Mouse (Mus musculus): ENCODE measurements around the gene Itgb5. TPM values are rescaled to one million over a fixed set of nuclear protein-coding genes. Genes with fewer than 3 reads are reported as not detected.

The Itgb5 gene
- polyA plus RNA-seq, 1 experiment from 2014 or later = 121 TPM

DNA sequence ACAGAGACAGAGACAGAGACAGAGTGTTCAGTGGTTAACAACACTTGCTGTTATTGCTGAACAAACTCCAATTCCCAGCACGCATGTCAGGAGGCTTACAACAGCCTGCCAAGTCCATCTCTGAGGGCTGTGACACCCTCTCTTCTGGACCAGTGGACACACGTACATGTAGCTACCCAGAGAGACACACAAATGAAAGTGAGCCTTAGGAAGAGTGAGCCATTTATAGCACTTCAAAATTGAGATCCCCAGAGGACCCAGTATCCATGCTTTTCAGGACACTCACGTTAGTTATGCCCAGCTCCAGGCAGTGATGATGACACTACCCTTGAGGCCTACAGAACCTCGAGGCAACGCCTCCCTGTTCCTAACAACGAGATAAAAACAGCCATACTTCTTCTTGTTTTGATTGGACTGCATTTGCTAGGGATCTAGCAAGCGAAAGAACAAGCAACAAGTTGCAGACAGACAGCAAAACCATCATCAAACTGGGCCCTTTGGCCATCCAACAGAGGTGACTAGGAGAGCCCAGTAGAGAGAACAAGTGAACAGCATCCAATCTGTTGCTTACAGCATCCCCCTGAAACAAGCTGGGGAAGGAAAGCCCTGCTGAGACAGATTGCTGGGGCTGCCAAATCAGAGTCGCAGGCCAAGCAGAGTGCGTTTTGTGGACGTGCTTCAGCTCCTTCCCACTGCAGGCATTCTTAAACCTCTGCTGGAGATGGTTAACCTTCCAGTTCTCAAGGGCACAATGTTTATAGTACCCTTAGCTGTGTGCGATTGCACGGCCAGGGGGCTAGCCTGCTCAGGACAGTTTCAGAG lies 109.1 kb downstream of the Itgb5 start:
- no peak for ATAC-seq (ENCODE audit: low read depth)
- Histone ChIP-seq H3K36me3 (ENCODE audit: control insufficient read depth, insufficient read depth, low read length) (0 out of 2 replicates have a peak, but pooled peaks cover 3% of the 10 kb centered on the region), H3K4me2 (ENCODE audit: low read depth, low read length) (no peak overlapping the region), H3K27ac (replicated peaks; ENCODE audit: low read depth, low read length) (0 out of 2 replicates have a peak overlapping the region, but pooled peaks have one; percentile 11), H3K27me3 (replicated peaks; ENCODE audit: control insufficient read depth, insufficient read depth, low read length) (no peaks in the 10 kb centered on the region), H3K4me1 (ENCODE audit: control insufficient read depth, insufficient read depth, low read length) (peaks cover 53% of the 10 kb centered on the region), H3K4me3 (ENCODE audit: low read depth, low read length) (no peak overlapping the region), H3K9me3 (ENCODE audit: control insufficient read depth, low read length) (no peaks in the 10 kb centered on the region), H3K9ac (ENCODE audit: low read depth, low read length) (no peak overlapping the region)
- WGBS = 50% methylated on average over 12 of the region's 12 CpGs
- DNase-seq (ENCODE audit: low spot score) = no peak

DNA sequence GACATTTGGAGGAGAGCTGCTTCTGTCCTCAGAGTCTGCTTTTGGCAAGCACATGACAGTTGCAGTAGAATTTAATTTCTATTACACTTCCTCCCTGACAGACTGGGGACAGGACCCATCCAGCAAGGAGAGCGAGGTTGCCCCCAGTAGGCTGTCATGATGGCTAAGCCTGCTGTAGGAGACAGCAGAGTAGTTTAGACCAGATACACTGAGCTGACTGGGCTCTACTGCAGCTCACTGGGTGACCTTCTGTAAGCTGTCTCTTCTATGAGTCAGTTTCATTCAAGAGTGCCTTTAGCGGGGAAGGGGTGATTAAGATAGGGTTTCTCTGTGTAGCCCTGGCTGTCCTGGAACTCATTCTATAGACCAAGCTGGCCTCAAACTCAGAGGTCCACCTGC lies 109.7 kb downstream of the Itgb5 start:
- WGBS = 65% methylated on average over 2 of the region's 2 CpGs
- H3K4me1 ChIP-seq (ENCODE audit: control insufficient read depth, insufficient read depth, low read length) = peaks cover 48% of the 10 kb centered on the region

DNA sequence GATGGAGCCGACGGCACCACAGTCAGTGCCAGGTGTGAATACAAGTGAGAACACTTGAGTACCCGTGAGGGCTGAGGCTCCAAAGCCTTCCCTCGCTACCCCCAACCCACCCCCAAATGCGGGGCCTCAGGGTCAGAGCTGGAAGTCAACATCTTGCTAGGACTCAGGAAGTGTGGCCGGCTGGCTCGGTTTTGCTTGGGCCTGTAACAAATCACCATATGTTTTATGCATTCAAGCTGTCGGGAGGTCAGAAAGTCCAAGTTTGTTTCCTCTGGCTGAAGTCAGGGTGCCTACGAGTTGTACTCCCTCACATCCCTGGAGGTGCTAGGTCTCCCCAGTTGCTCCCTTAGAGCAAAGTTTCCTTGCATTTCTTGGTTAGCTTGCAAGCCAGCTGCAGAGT lies 110.2 kb downstream of the Itgb5 start:
- DNase-seq (ENCODE audit: low spot score) = no peak
- no peak overlapping the region for H3K9ac ChIP-seq (ENCODE audit: low read depth, low read length)

More for the DNA sequence above, 109.7 kb downstream of the Itgb5 start:
- Histone ChIP-seq H3K4me3 (ENCODE audit: low read depth, low read length) (no peak overlapping the region), H3K4me2 (ENCODE audit: low read depth, low read length) (no peak overlapping the region), H3K9me3 (ENCODE audit: control insufficient read depth, low read length) (no peaks in the 10 kb centered on the region), H3K27me3 (replicated peaks; ENCODE audit: control insufficient read depth, insufficient read depth, low read length) (no peaks in the 10 kb centered on the region), H3K36me3 (ENCODE audit: control insufficient read depth, insufficient read depth, low read length) (0 out of 2 replicates have a peak, but pooled peaks cover 3% of the 10 kb centered on the region), H3K9ac (ENCODE audit: low read depth, low read length) (no peak overlapping the region), H3K27ac (replicated peaks; ENCODE audit: low read depth, low read length) (0 out of 2 replicates have a peak overlapping the region, but pooled peaks have one; percentile 11)
- DNase-seq (ENCODE audit: low spot score) (no peak), ATAC-seq (ENCODE audit: low read depth) (no peak)

DNA sequence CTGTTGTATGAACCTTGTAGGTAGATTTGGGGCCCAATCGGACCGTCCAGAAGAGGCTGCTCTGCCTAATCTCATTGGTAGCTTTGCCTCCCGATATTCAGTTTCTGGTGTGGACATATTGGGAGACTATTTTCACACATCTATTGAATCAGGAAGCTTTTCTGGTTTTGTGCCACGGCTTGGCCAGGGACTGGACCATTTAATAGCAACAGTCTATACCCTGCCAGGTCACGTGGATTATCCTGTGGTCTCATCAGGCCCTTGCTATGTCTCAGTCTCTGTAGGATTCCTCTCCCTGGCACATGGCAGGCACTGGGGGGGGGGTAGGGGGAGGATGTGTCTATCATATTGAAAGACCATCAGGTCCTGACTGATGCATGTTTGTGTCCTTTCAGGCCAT lies 110.6 kb downstream of the Itgb5 start:
- Histone ChIP-seq H3K4me2 (ENCODE audit: low read depth, low read length) (no peak overlapping the region), H3K9ac (ENCODE audit: low read depth, low read length) (no peak overlapping the region), H3K4me1 (ENCODE audit: control insufficient read depth, insufficient read depth, low read length) (peaks cover 48% of the 10 kb centered on the region), H3K9me3 (ENCODE audit: control insufficient read depth, low read length) (no peaks in the 10 kb centered on the region), H3K27me3 (replicated peaks; ENCODE audit: control insufficient read depth, insufficient read depth, low read length) (no peaks in the 10 kb centered on the region), H3K4me3 (ENCODE audit: low read depth, low read length) (no peak overlapping the region), H3K27ac (replicated peaks; ENCODE audit: low read depth, low read length) (no peak overlapping the region), H3K36me3 (ENCODE audit: control insufficient read depth, insufficient read depth, low read length) (0 out of 2 replicates have a peak, but pooled peaks cover 3% of the 10 kb centered on the region)
- no peak for DNase-seq (ENCODE audit: low spot score)
- no peak for ATAC-seq (ENCODE audit: low read depth)
- WGBS = 54% methylated on average over 5 of the region's 5 CpGs

More for the DNA sequence above, 110.2 kb downstream of the Itgb5 start:
- no peak overlapping the region for H3K27ac ChIP-seq (replicated peaks; ENCODE audit: low read depth, low read length)
- 40% methylated on average over 9 of the region's 9 CpGs for WGBS
- H3K4me1 ChIP-seq (ENCODE audit: control insufficient read depth, insufficient read depth, low read length) = peaks cover 45% of the 10 kb centered on the region
- H3K36me3 ChIP-seq (ENCODE audit: control insufficient read depth, insufficient read depth, low read length) = 0 out of 2 replicates have a peak, but pooled peaks cover 3% of the 10 kb centered on the region
- no peak overlapping the region for H3K4me2 ChIP-seq (ENCODE audit: low read depth, low read length)
- no peaks in the 10 kb centered on the region for H3K9me3 ChIP-seq (ENCODE audit: control insufficient read depth, low read length)
- H3K27me3 ChIP-seq (replicated peaks; ENCODE audit: control insufficient read depth, insufficient read depth, low read length) = no peaks in the 10 kb centered on the region
- no peak for ATAC-seq (ENCODE audit: low read depth)
- no peak overlapping the region for H3K4me3 ChIP-seq (ENCODE audit: low read depth, low read length)

DNA sequence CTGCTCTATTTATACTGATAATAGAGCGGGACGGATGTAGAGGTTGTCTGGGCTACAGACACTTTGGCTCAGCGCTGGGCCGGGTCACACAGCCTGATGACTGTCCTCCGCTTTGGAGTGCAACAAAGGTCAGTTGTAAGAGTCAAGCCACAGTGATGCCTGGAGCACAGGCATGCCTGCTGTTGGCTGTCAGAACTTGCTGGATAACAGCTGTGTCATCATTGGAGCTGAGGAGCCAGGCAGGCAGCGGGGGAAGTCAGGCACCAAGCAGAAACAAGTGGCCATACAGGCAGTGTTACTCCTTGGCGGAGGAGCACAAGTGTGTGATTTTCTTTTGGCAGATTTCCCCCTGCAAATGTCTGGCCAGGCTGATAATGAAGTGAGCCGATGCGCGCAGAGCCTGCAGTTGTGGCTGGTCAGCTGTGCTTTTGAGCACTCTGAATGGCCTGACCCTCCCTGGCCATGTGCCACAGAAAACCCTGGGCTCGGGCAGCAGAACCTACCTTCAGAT lies 111.9 kb downstream of the Itgb5 start:
- 34% methylated on average over 11 of the region's 11 CpGs for WGBS

DNA sequence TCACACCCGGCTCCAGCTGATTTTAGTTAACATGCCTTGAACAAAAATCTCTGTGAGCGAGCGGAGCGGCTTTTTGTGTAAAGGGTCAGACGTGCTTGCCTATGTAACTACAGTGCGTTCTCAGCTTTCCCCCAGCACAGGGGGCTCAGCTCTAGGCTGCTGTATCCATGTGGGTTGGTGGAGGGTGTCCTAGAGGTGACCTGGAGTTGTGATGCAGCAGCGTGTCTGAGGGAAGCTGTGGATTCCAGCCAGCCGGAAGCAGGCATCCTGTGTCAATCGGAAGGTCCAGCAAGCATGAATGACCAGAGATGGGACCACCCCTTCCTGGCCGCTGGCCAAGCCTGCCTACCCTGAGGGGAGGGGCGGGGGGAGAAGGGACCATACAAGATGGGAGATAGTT lies 112.9 kb downstream of the Itgb5 start:
- H3K27me3 ChIP-seq (replicated peaks; ENCODE audit: control insufficient read depth, insufficient read depth, low read length) = no peaks in the 10 kb centered on the region
- 0 out of 2 replicates have a peak, but pooled peaks cover 4% of the 10 kb centered on the region for H3K36me3 ChIP-seq (ENCODE audit: control insufficient read depth, insufficient read depth, low read length)
- H3K4me2 ChIP-seq (ENCODE audit: low read depth, low read length) = no peak overlapping the region
- peak; percentile 72 for DNase-seq (ENCODE audit: low spot score)
- 28% methylated on average over 11 of the region's 11 CpGs for WGBS
- peaks cover 51% of the 10 kb centered on the region for H3K4me1 ChIP-seq (ENCODE audit: control insufficient read depth, insufficient read depth, low read length)
- no peak overlapping the region for H3K9ac ChIP-seq (ENCODE audit: low read depth, low read length)
- H3K9me3 ChIP-seq (ENCODE audit: control insufficient read depth, low read length) = no peaks in the 10 kb centered on the region
- H3K27ac ChIP-seq (replicated peaks; ENCODE audit: low read depth, low read length) = peak overlapping the region; percentile 13
- 0 out of 2 replicates have a peak, but pooled peaks have one; percentile 13 for ATAC-seq (ENCODE audit: low read depth)
- H3K4me3 ChIP-seq (ENCODE audit: low read depth, low read length) = no peak overlapping the region

More for the DNA sequence above, 111.9 kb downstream of the Itgb5 start:
- Histone ChIP-seq H3K27ac (replicated peaks; ENCODE audit: low read depth, low read length) (peak overlapping the region; percentile 13), H3K9ac (ENCODE audit: low read depth, low read length) (no peak overlapping the region), H3K4me2 (ENCODE audit: low read depth, low read length) (no peak overlapping the region), H3K4me3 (ENCODE audit: low read depth, low read length) (no peak overlapping the region), H3K36me3 (ENCODE audit: control insufficient read depth, insufficient read depth, low read length) (0 out of 2 replicates have a peak, but pooled peaks cover 3% of the 10 kb centered on the region), H3K9me3 (ENCODE audit: control insufficient read depth, low read length) (no peaks in the 10 kb centered on the region), H3K27me3 (replicated peaks; ENCODE audit: control insufficient read depth, insufficient read depth, low read length) (no peaks in the 10 kb centered on the region), H3K4me1 (ENCODE audit: control insufficient read depth, insufficient read depth, low read length) (peaks cover 51% of the 10 kb centered on the region)
- DNase-seq (ENCODE audit: low spot score) (peak; percentile 86), ATAC-seq (ENCODE audit: low read depth) (peak; percentile 54; the same call in 1 of the 2 replicates)

DNA sequence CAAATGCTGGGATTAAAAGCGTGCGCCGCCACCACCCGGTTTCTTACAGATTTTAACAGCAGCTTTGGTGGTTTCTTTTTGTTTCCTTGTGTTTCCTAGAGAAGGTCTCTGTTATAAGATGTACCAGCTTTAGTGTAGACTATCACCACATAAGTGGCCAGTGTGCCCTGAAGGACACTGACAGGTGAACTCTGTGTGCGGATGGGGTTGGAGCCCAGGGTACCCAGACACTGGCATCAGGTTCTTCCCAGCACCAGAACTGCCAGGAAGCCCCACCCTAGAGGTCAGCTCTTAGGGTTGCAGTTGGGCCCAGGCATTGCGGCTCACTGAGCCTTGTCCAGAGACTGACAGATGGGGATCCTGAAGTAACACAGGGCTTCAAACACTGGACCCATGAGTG lies 113.9 kb downstream of the Itgb5 start:
- ATAC-seq (ENCODE audit: low read depth) (no peak), DNase-seq (ENCODE audit: low spot score) (no peak)
- Histone ChIP-seq H3K36me3 (ENCODE audit: control insufficient read depth, insufficient read depth, low read length) (peaks cover 13% of the 10 kb centered on the region), H3K4me1 (ENCODE audit: control insufficient read depth, insufficient read depth, low read length) (peaks cover 44% of the 10 kb centered on the region), H3K4me3 (ENCODE audit: low read depth, low read length) (no peak overlapping the region), H3K9me3 (ENCODE audit: control insufficient read depth, low read length) (no peaks in the 10 kb centered on the region), H3K9ac (ENCODE audit: low read depth, low read length) (no peak overlapping the region), H3K27ac (replicated peaks; ENCODE audit: low read depth, low read length) (no peak overlapping the region), H3K27me3 (replicated peaks; ENCODE audit: control insufficient read depth, insufficient read depth, low read length) (no peaks in the 10 kb centered on the region), H3K4me2 (ENCODE audit: low read depth, low read length) (no peak overlapping the region)
- WGBS = 95% methylated on average over 6 of the region's 6 CpGs

DNA sequence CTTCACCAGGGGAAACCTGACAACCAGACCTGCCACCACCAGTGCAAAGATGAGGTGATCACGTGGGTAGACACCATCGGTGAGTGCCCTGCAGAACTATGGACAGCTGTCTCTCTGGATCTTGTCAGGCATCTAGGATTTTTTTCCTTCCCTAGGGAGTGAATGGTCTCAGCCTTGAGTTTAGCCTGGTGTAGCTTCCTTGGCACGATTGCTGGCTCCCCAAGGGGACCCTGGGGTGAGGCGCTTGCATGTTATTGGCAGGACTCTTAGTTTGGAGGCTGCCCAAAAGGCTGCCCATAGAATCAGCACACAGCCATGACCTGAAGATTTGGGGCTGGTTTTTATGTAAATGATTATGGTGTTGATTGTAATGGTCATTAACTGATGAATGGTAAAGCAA lies 114.7 kb downstream of the Itgb5 start:
- peaks cover 37% of the 10 kb centered on the region for H3K4me1 ChIP-seq (ENCODE audit: control insufficient read depth, insufficient read depth, low read length)
- no peak overlapping the region for H3K4me3 ChIP-seq (ENCODE audit: low read depth, low read length)
- DNase-seq (ENCODE audit: low spot score) = no peak
- no peak overlapping the region for H3K4me2 ChIP-seq (ENCODE audit: low read depth, low read length)
- no peak for ATAC-seq (ENCODE audit: low read depth)
- H3K9ac ChIP-seq (ENCODE audit: low read depth, low read length) = no peak overlapping the region
- 67% methylated on average over 4 of the region's 4 CpGs for WGBS
- peaks cover 21% of the 10 kb centered on the region for H3K36me3 ChIP-seq (ENCODE audit: control insufficient read depth, insufficient read depth, low read length)
- no peak overlapping the region for H3K27ac ChIP-seq (replicated peaks; ENCODE audit: low read depth, low read length)
- no peaks in the 10 kb centered on the region for H3K27me3 ChIP-seq (replicated peaks; ENCODE audit: control insufficient read depth, insufficient read depth, low read length)
- no peaks in the 10 kb centered on the region for H3K9me3 ChIP-seq (ENCODE audit: control insufficient read depth, low read length)

Measured in embryonic facial prominence, embryonic 14.5 days (tissue).